Mouse (Mus musculus): ENCODE measurements around the gene Plxna3. TPM values are rescaled to one million over a fixed set of nuclear protein-coding genes. Genes with fewer than 3 reads are reported as not detected.
A peak's percentile ranks its signal among the peaks of the same experiment; 100 is the strongest.
"Not testable (repeated sequence)": the region's sequence is repeated elsewhere in the genome, so short reads cannot be mapped to it uniquely, and the experiment has no call there.

The Plxna3 gene
- total and polyA plus RNA-seq, 3 experiments = 2.0 to 5.0 (median 4.9) TPM

- Histone ChIP-seq H3K4me3 (replicated peaks in 1 of 3; ENCODE audit: low read depth in 2 of 3, low read length in 2 of 3, poor library complexity in 1 of 3) (peak within 1 kb of the TSS; percentile 61 to 88 (median 68)), H3K4me2 (ENCODE audit: insufficient read depth, low read depth, poor library complexity, severe bottlenecking) (peak within 1 kb of the TSS; percentile 44), H3K27me3 (replicated peaks) (no peaks in the 10 kb centered on the region), H3K9me3 (replicated peaks; ENCODE audit: low read length) (no peaks in the 10 kb centered on the region), H3K9ac (ENCODE audit: insufficient read depth, low read depth) (peak within 1 kb of the TSS; percentile 79), H3K27ac (ENCODE audit: insufficient read depth, low read depth) (0 out of 2 replicates have a peak within 1 kb of the TSS, but pooled peaks have one; percentile 27), H3K4me1 (ENCODE audit: control insufficient read depth in 1 of 2, insufficient read depth in 2 of 2) (no peaks in the 10 kb centered on the region), H3K79me2 (replicated peaks; ENCODE audit: control insufficient read depth, extremely low read depth, insufficient read depth, poor library complexity, severe bottlenecking) (0 out of 2 replicates have a peak, but pooled peaks cover 4% of the 10 kb centered on the region), H3K36me3 (replicated peaks in 1 of 2; ENCODE audit: control insufficient read depth in 1 of 2, insufficient read depth in 1 of 2, low read length in 1 of 2) (no peaks in the 10 kb centered on the region)
- dilution Hi-C loops (cut with MboI; ENCODE audit: extremely low pct_ligation_motif_present, extremely low pct_unique_long_range_greater_than_20kb, low sequenced_read_pairs) (no loop called here), in situ Hi-C loops (cut with MboI; ENCODE audit: low pct_ligation_motif_present, low pct_unique_long_range_greater_than_20kb, low sequenced_read_pairs) (no loop called here)
- peak; percentile 77 for TF ChIP-seq NRF1 (IDR thresholded peaks at IDR 0.05; ENCODE audit: low read depth, low read length)
- TF ChIP-seq BHLHE40 (IDR thresholded peaks at IDR 0.05; ENCODE audit: low read depth, low read length) = no peak
- peak; percentile 51 for TF ChIP-seq HCFC1 (IDR thresholded peaks at IDR 0.05; ENCODE audit: low read depth, low read length)
- TF ChIP-seq KAT2A (IDR thresholded peaks at IDR 0.05; ENCODE audit: insufficient replicate concordance, low read length) = 0 out of 2 replicates have a peak, but pooled peaks have one; percentile 17
- peak; percentile 41; the same call in 1 of the 2 replicates for TF ChIP-seq ELF1 (IDR thresholded peaks at IDR 0.05; ENCODE audit: low read depth, low read length)
- TF ChIP-seq PAX5 (IDR thresholded peaks at IDR 0.05; ENCODE audit: low read length) = no peak
- TF ChIP-seq ZMIZ1 (IDR thresholded peaks at IDR 0.05; ENCODE audit: low read depth, low read length) = 0 out of 2 replicates have a peak, but pooled peaks have one; percentile 44
- peak; percentile 71 for TF ChIP-seq NELFE (IDR thresholded peaks at IDR 0.05; ENCODE audit: low read depth, low read length)
- 0 out of 2 replicates have a peak, but pooled peaks have one; percentile 34 for TF ChIP-seq SIN3A (IDR thresholded peaks at IDR 0.05; ENCODE audit: low read length)
- TF ChIP-seq POLR2A (IDR thresholded peaks at IDR 0.05; ENCODE audit: low read depth, low read length) = peak; percentile 71
- peak; percentile 56; the same call in 1 of the 2 replicates for TF ChIP-seq MAZ (IDR thresholded peaks at IDR 0.05; ENCODE audit: low read depth, low read length)
- no peak for TF ChIP-seq ZNF384 (IDR thresholded peaks at IDR 0.05; ENCODE audit: low read depth, low read length)
- peak; percentile 62 for TF ChIP-seq TCF12 (IDR thresholded peaks at IDR 0.05; ENCODE audit: low read depth, low read length)
- DNase-seq (ENCODE audit: extremely low read depth) = peak; percentile 75
Observed at GRCm38 (mm10) chrX:74353467-74353770, 24.6 kb downstream of the Plxna3 start, which contains the start of gene Lage3. TSS of gene Lage3 (minus strand) at chrX:74353618.

- H3K4me3 ChIP-seq (replicated peaks in 1 of 3; ENCODE audit: low read depth in 2 of 3, low read length in 2 of 3, poor library complexity in 1 of 3); H3K4me2 ChIP-seq (ENCODE audit: insufficient read depth, low read depth, poor library complexity, severe bottlenecking); H3K36me3 ChIP-seq (replicated peaks in 1 of 2; ENCODE audit: control insufficient read depth in 1 of 2, insufficient read depth in 1 of 2, low read length in 1 of 2); H3K27me3 ChIP-seq (replicated peaks); dilution Hi-C loops (cut with MboI; ENCODE audit: extremely low pct_ligation_motif_present, extremely low pct_unique_long_range_greater_than_20kb, low sequenced_read_pairs); in situ Hi-C loops (cut with MboI; ENCODE audit: low pct_ligation_motif_present, low pct_unique_long_range_greater_than_20kb, low sequenced_read_pairs); H3K79me2 ChIP-seq (replicated peaks; ENCODE audit: control insufficient read depth, extremely low read depth, insufficient read depth, poor library complexity, severe bottlenecking); H3K4me1 ChIP-seq (ENCODE audit: control insufficient read depth in 1 of 2, insufficient read depth in 2 of 2); H3K9me3 ChIP-seq (replicated peaks; ENCODE audit: low read length); H3K27ac ChIP-seq (ENCODE audit: insufficient read depth, low read depth); H3K9ac ChIP-seq (ENCODE audit: insufficient read depth, low read depth); DNase-seq (ENCODE audit: extremely low read depth): not testable (repeated sequence)
- 0 out of 2 replicates have a peak, but pooled peaks have one; percentile 53 for TF ChIP-seq TBP (conservative IDR thresholded peaks at IDR 0.05; ENCODE audit: low read depth, low read length)
Observed at GRCm38 (mm10) chrX:74357069-74357468, 28.2 kb downstream of the Plxna3 start.

GRCm38 (mm10) chrX:74359171-74359570 lies 30.3 kb downstream of the Plxna3 start:
- Histone ChIP-seq H3K9ac (ENCODE audit: insufficient read depth, low read depth) (no peak overlapping the region), H3K36me3 (replicated peaks in 1 of 2; ENCODE audit: control insufficient read depth in 1 of 2, insufficient read depth in 1 of 2, low read length in 1 of 2) (no peaks in the 10 kb centered on the region), H3K9me3 (replicated peaks; ENCODE audit: low read length) (no peaks in the 10 kb centered on the region), H3K4me2 (ENCODE audit: insufficient read depth, low read depth, poor library complexity, severe bottlenecking) (no peak overlapping the region), H3K27me3 (replicated peaks) (no peaks in the 10 kb centered on the region), H3K27ac (ENCODE audit: insufficient read depth, low read depth) (no peak overlapping the region), H3K4me1 (ENCODE audit: control insufficient read depth in 1 of 2, insufficient read depth in 2 of 2) (no peaks in the 10 kb centered on the region), H3K79me2 (replicated peaks; ENCODE audit: control insufficient read depth, extremely low read depth, insufficient read depth, poor library complexity, severe bottlenecking) (no peaks in the 10 kb centered on the region), H3K4me3 (replicated peaks in 1 of 3; ENCODE audit: low read depth in 2 of 3, low read length in 2 of 3, poor library complexity in 1 of 3) (no peak overlapping the region)
- in situ Hi-C loops (cut with MboI; ENCODE audit: low pct_ligation_motif_present, low pct_unique_long_range_greater_than_20kb, low sequenced_read_pairs) (no loop called here), dilution Hi-C loops (cut with MboI; ENCODE audit: extremely low pct_ligation_motif_present, extremely low pct_unique_long_range_greater_than_20kb, low sequenced_read_pairs) (no loop called here)
- no peak for DNase-seq (ENCODE audit: extremely low read depth)
- TF ChIP-seq IRF4 (IDR thresholded peaks at IDR 0.05; ENCODE audit: low read depth, low read length) (no peak), MAZ (IDR thresholded peaks at IDR 0.05; ENCODE audit: low read depth, low read length) (no peak), TBP (conservative IDR thresholded peaks at IDR 0.05; ENCODE audit: low read depth, low read length) (no peak), MAFK (IDR thresholded peaks at IDR 0.05; ENCODE audit: insufficient replicate concordance, low read length) (no peak), CTCF (conservative IDR thresholded peaks at IDR 0.05 in 1 of 2, IDR thresholded peaks at IDR 0.05 in 1 of 2; ENCODE audit: low read depth in 2 of 2, low read length in 2 of 2) (no peak), ZMIZ1 (IDR thresholded peaks at IDR 0.05; ENCODE audit: low read depth, low read length) (no peak), ELF1 (IDR thresholded peaks at IDR 0.05; ENCODE audit: low read depth, low read length) (no peak), ZC3H11A (IDR thresholded peaks at IDR 0.05; ENCODE audit: low read depth, low read length) (no peak)
